Mouse (Mus musculus): ENCODE results near the gene Eif4e1b. TPM values are rescaled to one million over a fixed set of nuclear protein-coding genes. Genes with fewer than 3 reads are reported as not detected.
"Not testable (repeated sequence)": the region's sequence is repeated elsewhere in the genome, so short reads cannot be mapped to it uniquely, and the experiment has no call there.

Eif4e1b gene
- polyA plus RNA-seq, 1 experiment from 2014 or later: not detected

GRCm38 (mm10) chr13:54783235-54783634 is 563 bp upstream of the Eif4e1b start:
- Histone ChIP-seq H3K27ac (no peak overlapping the region), H3K79me2 (ENCODE audit: inconsistent target) (no peaks in the 10 kb centered on the region), H3K36me3 (ENCODE audit: inconsistent target) (no peaks in the 10 kb centered on the region), H3K4me3 (ENCODE audit: inconsistent target) (no peak overlapping the region)
- 77% methylated on average over 2 of the region's 2 CpGs for WGBS (ENCODE audit: missing documents)

GRCm38 (mm10) chr13:54787591-54787990 is 3.8 kb downstream of the Eif4e1b start:
- H3K27ac ChIP-seq; H3K79me2 ChIP-seq (ENCODE audit: inconsistent target): not testable (repeated sequence)
- WGBS (ENCODE audit: missing documents): 43% methylated on average over 2 of the region's 2 CpGs

GRCm38 (mm10) chr13:54788740-54789560 is 5.2 kb downstream of the Eif4e1b start, which contains the start of gene Tspan17:
TSS of gene Tspan17 (plus strand) at chr13:54789377.
- no peaks in the 10 kb centered on the region for H3K36me3 ChIP-seq (ENCODE audit: inconsistent target)
- no peak within 1 kb of the TSS for H3K27ac ChIP-seq
- H3K79me2 ChIP-seq (ENCODE audit: inconsistent target): no peaks in the 10 kb centered on the region
- 2% methylated on average over 48 of the region's 49 CpGs for WGBS (ENCODE audit: missing documents)
- peak within 1 kb of the TSS; percentile 43 for H3K4me3 ChIP-seq (ENCODE audit: inconsistent target)

More at GRCm38 (mm10) chr13:54787591-54787990, 3.8 kb downstream of the Eif4e1b start:
- H3K36me3 ChIP-seq (ENCODE audit: inconsistent target); H3K4me3 ChIP-seq (ENCODE audit: inconsistent target): not testable (repeated sequence)

GRCm38 (mm10) chr13:54789561-54790397 is 6.0 kb downstream of the Eif4e1b start:
- H3K27ac ChIP-seq: no peak overlapping the region
- 3% methylated on average over 34 of the region's 38 CpGs for WGBS (ENCODE audit: missing documents)
- no peaks in the 10 kb centered on the region for H3K36me3 ChIP-seq (ENCODE audit: inconsistent target)
- H3K79me2 ChIP-seq (ENCODE audit: inconsistent target): no peaks in the 10 kb centered on the region
- peak overlapping the region; percentile 43 for H3K4me3 ChIP-seq (ENCODE audit: inconsistent target)

GRCm38 (mm10) chr13:54792259-54793230 is 8.7 kb downstream of the Eif4e1b start:
- Histone ChIP-seq H3K79me2 (ENCODE audit: inconsistent target) (no peaks in the 10 kb centered on the region), H3K4me3 (ENCODE audit: inconsistent target) (no peak overlapping the region), H3K36me3 (ENCODE audit: inconsistent target) (no peaks in the 10 kb centered on the region), H3K27ac (no peak overlapping the region)
- whole genome bisulfite sequencing (ENCODE audit: missing documents): 38% methylated on average over 21 of the region's 21 CpGs

GRCm38 (mm10) chr13:54794002-54794577 is 10.3 kb downstream of the Eif4e1b start:
- 93% methylated on average over 16 of the region's 16 CpGs for WGBS (ENCODE audit: missing documents)
- Histone ChIP-seq H3K4me3 (ENCODE audit: inconsistent target) (no peak overlapping the region), H3K27ac (no peak overlapping the region), H3K36me3 (ENCODE audit: inconsistent target) (no peaks in the 10 kb centered on the region), H3K79me2 (ENCODE audit: inconsistent target) (no peaks in the 10 kb centered on the region)

- H3K4me3 ChIP-seq (ENCODE audit: inconsistent target): no peak overlapping the region
- WGBS (ENCODE audit: missing documents): 69% methylated on average over 5 of the region's 5 CpGs
- no peaks in the 10 kb centered on the region for H3K79me2 ChIP-seq (ENCODE audit: inconsistent target)
Observed at GRCm38 (mm10) chr13:54794843-54795242, 11.0 kb downstream of the Eif4e1b start.

GRCm38 (mm10) chr13:54797356-54797755 is 13.6 kb downstream of the Eif4e1b start:
- no peak overlapping the region for H3K4me3 ChIP-seq (ENCODE audit: inconsistent target)
- no peak overlapping the region for H3K27ac ChIP-seq
- 55% methylated on average over 4 of the region's 4 CpGs for WGBS (ENCODE audit: missing documents)
- H3K79me2 ChIP-seq (ENCODE audit: inconsistent target): no peaks in the 10 kb centered on the region
- H3K36me3 ChIP-seq (ENCODE audit: inconsistent target): no peaks in the 10 kb centered on the region

More at GRCm38 (mm10) chr13:54794843-54795242, 11.0 kb downstream of the Eif4e1b start:
- Histone ChIP-seq H3K36me3 (ENCODE audit: inconsistent target) (no peaks in the 10 kb centered on the region), H3K27ac (no peak overlapping the region)

GRCm38 (mm10) chr13:54797861-54798643 is 14.3 kb downstream of the Eif4e1b start:
- Histone ChIP-seq H3K4me3 (ENCODE audit: inconsistent target) (no peak overlapping the region), H3K27ac (no peak overlapping the region), H3K79me2 (ENCODE audit: inconsistent target) (no peaks in the 10 kb centered on the region), H3K36me3 (ENCODE audit: inconsistent target) (no peaks in the 10 kb centered on the region)
- WGBS (ENCODE audit: missing documents): 74% methylated on average over 16 of the region's 16 CpGs

GRCm38 (mm10) chr13:54798740-54799139 is 14.9 kb downstream of the Eif4e1b start:
- no peak overlapping the region for H3K4me3 ChIP-seq (ENCODE audit: inconsistent target)

GRCm38 (mm10) chr13:54799701-54800100 is 15.9 kb downstream of the Eif4e1b start:
- Histone ChIP-seq H3K4me3 (ENCODE audit: inconsistent target) (no peak overlapping the region), H3K36me3 (ENCODE audit: inconsistent target) (no peaks in the 10 kb centered on the region), H3K79me2 (ENCODE audit: inconsistent target) (no peaks in the 10 kb centered on the region), H3K27ac (no peak overlapping the region)
- WGBS (ENCODE audit: missing documents): 22% methylated on average over 9 of the region's 9 CpGs

More at GRCm38 (mm10) chr13:54798740-54799139, 14.9 kb downstream of the Eif4e1b start:
- Histone ChIP-seq H3K36me3 (ENCODE audit: inconsistent target) (no peaks in the 10 kb centered on the region), H3K27ac (no peak overlapping the region), H3K79me2 (ENCODE audit: inconsistent target) (no peaks in the 10 kb centered on the region)
- WGBS (ENCODE audit: missing documents): 88% methylated on average over 9 of the region's 10 CpGs

- no peak overlapping the region for H3K4me3 ChIP-seq (ENCODE audit: inconsistent target)
- 78% methylated on average over 4 of the region's 4 CpGs for WGBS (ENCODE audit: missing documents)
- H3K36me3 ChIP-seq (ENCODE audit: inconsistent target): no peaks in the 10 kb centered on the region
- H3K79me2 ChIP-seq (ENCODE audit: inconsistent target): no peaks in the 10 kb centered on the region
- H3K27ac ChIP-seq: no peak overlapping the region
Observed at GRCm38 (mm10) chr13:54800206-54800605, 16.4 kb downstream of the Eif4e1b start.

- Histone ChIP-seq H3K27ac (no peak overlapping the region), H3K36me3 (ENCODE audit: inconsistent target) (no peaks in the 10 kb centered on the region), H3K79me2 (ENCODE audit: inconsistent target) (no peaks in the 10 kb centered on the region), H3K4me3 (ENCODE audit: inconsistent target) (no peak overlapping the region)
- 81% methylated on average over 6 of the region's 6 CpGs for WGBS (ENCODE audit: missing documents)
Observed at GRCm38 (mm10) chr13:54803010-54803409, 19.2 kb downstream of the Eif4e1b start.

All from macrophage (primary cell).